Mouse (Mus musculus): ENCODE data around the gene Olfr698.

- TF ChIP-seq CTCF (IDR thresholded peaks at IDR 0.05; ENCODE audit: low read depth, low read length) (no peak), POLR2A (IDR thresholded peaks at IDR 0.05; ENCODE audit: extremely low read depth, insufficient read depth, low read length) (no peak)
These were observed 3.6 kb upstream of the Olfr698 start for GRCm38 (mm10) chr7:106758800-106759199.

All from liver, adult 2 months (tissue).